Mouse (Mus musculus): ENCODE measurements around the gene Crnkl1. TPM values are rescaled to one million over a fixed set of nuclear protein-coding genes. Genes with fewer than 3 reads are reported as not detected.
A peak's percentile ranks its signal among the peaks of the same experiment; 100 is the strongest.

Crnkl1 gene
- 20.2 and 30.9 TPM in 2 replicates for polyA plus RNA-seq (2012; rRNA removed)

DNA sequence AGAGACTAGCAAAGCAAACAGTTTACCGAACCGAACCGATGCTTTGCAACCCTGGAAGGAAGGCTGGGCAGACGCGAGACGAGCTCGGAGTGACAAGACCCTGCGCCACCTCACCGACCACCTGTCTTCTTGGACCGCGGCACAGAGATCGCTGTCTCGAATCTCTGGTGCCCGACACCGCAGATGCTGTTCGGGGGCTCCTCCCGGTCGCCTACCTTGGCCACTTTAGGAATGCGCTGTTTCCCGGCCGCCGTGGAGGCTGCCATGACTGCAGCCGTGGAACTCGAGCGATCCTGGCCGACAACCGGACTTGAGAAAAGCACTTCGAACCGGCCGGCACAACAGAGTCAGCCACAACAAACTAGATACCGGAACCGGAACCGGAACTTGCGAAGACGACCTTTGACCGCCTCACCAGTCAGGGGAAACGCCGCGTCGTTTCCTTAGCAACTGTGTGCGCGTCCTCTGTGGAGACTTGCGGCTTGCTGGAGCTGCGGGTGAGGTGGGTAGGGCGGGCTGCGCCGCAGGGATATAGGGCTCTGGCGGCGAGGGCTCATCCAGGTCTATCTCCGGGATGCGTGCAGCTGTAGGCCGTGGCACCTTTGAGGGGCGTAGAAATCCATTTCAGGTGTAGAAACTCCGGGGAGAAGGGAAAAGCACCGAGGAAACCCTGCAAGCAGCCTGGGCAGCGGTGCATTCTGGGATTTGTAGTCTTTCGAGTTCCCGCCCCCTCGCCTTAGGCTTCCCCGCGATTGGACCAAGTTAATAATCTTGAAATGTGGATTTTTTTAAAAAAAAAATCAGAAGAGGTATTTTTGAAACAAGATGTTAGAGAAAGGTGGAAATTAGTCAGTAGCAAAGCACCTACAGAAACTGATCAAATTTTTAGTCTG is at the start of gene Crnkl1, which contains the start of gene Cfap61:
Gene Crnkl1 (minus strand): TSS at position 676 of the 893 bp plus-strand sequence.
Gene Cfap61 (plus strand): TSS at position 446 of the 893 bp plus-strand sequence.
- no peak within 1 kb of the TSS for H3K27ac ChIP-seq (ENCODE audit: control insufficient read depth, insufficient read depth, low read length)

DNA sequence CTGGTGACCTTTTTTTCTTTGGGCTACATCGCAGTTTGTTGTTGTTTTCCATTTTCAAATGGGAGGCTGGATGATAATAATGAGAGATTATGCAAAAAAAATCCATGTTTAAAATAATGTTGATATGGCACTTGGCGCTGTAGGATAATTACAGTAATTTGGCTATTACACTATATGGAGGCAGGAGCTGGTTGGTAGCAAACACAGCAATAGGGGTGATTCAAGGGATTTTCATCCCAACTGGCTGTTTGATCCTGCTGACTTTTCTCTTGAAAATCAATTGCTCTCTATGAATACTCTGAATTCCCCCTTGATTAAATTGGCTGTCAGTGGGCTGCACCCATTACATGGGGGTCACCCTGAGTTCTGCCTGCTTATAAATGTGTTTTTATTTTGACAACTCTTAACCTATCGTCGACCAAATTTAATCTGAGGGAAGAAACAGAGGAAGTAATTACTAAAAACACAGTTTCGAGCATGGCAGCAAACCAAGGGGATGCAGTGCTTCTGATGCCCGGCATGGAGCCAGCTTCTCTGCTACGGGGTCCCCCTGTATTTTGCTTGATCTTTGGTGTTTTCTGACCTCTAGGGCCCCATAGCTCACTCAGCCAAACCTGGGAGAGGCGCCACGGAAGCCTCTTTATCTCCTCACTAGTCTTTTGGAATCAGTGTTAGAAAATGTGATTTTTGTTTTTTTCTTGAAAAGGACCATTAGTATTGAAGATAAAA is 47.7 kb upstream of the Crnkl1 start:
- Histone ChIP-seq H3K36me3 (ENCODE audit: control insufficient read depth, insufficient read depth, low read length) (no peaks in the 10 kb centered on the region), H3K4me1 (replicated peaks; ENCODE audit: control insufficient read depth, insufficient read depth, low read length) (no peaks in the 10 kb centered on the region), H3K27me3 (ENCODE audit: control insufficient read depth, insufficient read depth, low read length) (no peaks in the 10 kb centered on the region), H3K27ac (ENCODE audit: control insufficient read depth, insufficient read depth, low read length) (no peak overlapping the region), H3K4me3 (ENCODE audit: control insufficient read depth, insufficient read depth, low read length) (no peak overlapping the region)
- WGBS, result 87% methylated on average over 9 of the region's 9 CpGs
- TF ChIP-seq POLR2A (IDR thresholded peaks at IDR 0.05; ENCODE audit: control insufficient read depth, extremely low read depth, insufficient read depth, low read length, poor library complexity) (no peak), CTCF (IDR thresholded peaks at IDR 0.05; ENCODE audit: borderline replicate concordance, control insufficient read depth, extremely low read depth, insufficient read depth, low read length, poor library complexity) (no peak)
- DNase-seq, result no peak

More for the DNA sequence above, at the start of gene Crnkl1, which contains the start of gene Cfap61:
- peak; percentile 91 for DNase-seq
- Histone ChIP-seq H3K27me3 (ENCODE audit: control insufficient read depth, insufficient read depth, low read length) (0 out of 2 replicates have a peak, but pooled peaks cover 2% of the 10 kb centered on the region), H3K4me1 (replicated peaks; ENCODE audit: control insufficient read depth, insufficient read depth, low read length) (peaks cover 3% of the 10 kb centered on the region), H3K36me3 (ENCODE audit: control insufficient read depth, insufficient read depth, low read length) (peaks cover 29% of the 10 kb centered on the region), H3K4me3 (ENCODE audit: control insufficient read depth, insufficient read depth, low read length) (peak within 1 kb of the TSS; percentile 91)
- TF ChIP-seq CTCF (IDR thresholded peaks at IDR 0.05; ENCODE audit: borderline replicate concordance, control insufficient read depth, extremely low read depth, insufficient read depth, low read length, poor library complexity), result peak; percentile 36; the same call in 1 of the 2 replicates
- peak; percentile 51; the same call in 1 of the 2 replicates for TF ChIP-seq POLR2A (IDR thresholded peaks at IDR 0.05; ENCODE audit: control insufficient read depth, extremely low read depth, insufficient read depth, low read length, poor library complexity)
- under 1% methylated on average over 61 of the region's 61 CpGs for WGBS

DNA sequence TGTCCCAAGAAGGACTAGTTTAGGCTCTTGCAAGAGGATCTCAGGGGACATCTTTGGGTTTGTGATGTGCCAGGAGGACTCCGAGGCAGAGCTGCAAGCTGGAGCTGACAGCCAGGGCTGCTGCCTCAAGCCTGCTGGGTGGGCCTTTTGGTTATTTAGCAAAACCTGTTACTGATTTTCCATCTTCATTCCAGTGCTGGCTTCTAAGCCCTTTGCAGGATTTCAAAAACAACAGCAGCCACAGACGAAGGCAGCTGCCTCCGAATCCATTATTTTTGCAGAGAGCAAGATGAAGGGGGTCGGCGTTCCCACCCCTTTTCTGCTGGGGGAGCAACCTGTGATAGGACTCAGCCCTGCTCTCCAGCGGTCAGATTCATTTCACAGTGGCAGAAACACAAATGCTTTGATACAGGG is 46.9 kb upstream of the Crnkl1 start:
- no peak overlapping the region for H3K4me3 ChIP-seq (ENCODE audit: control insufficient read depth, insufficient read depth, low read length)
- no peaks in the 10 kb centered on the region for H3K27me3 ChIP-seq (ENCODE audit: control insufficient read depth, insufficient read depth, low read length)
- no peak overlapping the region for H3K27ac ChIP-seq (ENCODE audit: control insufficient read depth, insufficient read depth, low read length)
- no peaks in the 10 kb centered on the region for H3K4me1 ChIP-seq (replicated peaks; ENCODE audit: control insufficient read depth, insufficient read depth, low read length)
- 96% methylated on average over 6 of the region's 6 CpGs for WGBS
- DNase-seq, result no peak
- no peak for TF ChIP-seq CTCF (IDR thresholded peaks at IDR 0.05; ENCODE audit: borderline replicate concordance, control insufficient read depth, extremely low read depth, insufficient read depth, low read length, poor library complexity)
- no peak for TF ChIP-seq POLR2A (IDR thresholded peaks at IDR 0.05; ENCODE audit: control insufficient read depth, extremely low read depth, insufficient read depth, low read length, poor library complexity)
- no peaks in the 10 kb centered on the region for H3K36me3 ChIP-seq (ENCODE audit: control insufficient read depth, insufficient read depth, low read length)

DNA sequence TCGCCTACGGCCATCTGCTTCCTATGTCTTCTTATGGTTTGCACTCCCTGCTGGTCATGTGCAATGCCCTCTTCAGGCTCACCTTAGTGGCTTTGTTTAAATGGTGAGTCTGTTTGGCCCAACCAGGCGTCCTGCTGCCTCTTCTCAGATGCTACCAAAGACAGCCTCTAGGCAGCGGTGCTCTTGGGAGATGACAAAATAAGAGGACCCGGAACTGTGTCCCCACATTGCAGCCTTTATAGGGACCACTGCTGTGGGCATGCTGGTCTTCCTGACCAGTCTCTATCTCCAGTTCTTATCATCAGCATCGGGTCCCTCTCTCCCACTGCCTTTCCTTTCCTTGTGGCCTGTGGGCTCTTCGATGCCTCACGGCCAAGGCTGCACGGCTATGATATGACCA is 46.1 kb upstream of the Crnkl1 start:
- 93% methylated on average over 9 of the region's 9 CpGs for WGBS

DNA sequence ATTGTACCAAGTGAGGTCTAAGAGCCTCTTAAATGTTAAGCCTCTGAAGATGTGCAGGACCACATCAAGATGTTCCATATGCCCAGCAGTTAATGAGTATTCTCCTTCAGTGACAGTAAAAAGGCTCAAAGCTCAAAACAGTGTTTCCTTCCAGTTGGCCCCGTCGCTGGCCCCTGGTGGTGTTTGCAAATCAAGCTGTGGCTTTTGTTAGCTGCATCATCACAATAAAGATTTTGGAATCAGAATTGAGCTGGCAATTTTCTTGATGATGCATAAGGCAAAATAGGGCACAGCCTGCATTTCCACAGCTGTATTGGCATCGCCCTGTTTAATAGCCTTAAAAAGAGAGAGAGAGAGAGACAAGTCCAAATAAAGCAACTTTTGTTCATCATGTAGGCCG is 44.8 kb upstream of the Crnkl1 start:
- H3K27ac ChIP-seq (ENCODE audit: control insufficient read depth, insufficient read depth, low read length), result no peak overlapping the region
- H3K36me3 ChIP-seq (ENCODE audit: control insufficient read depth, insufficient read depth, low read length), result no peaks in the 10 kb centered on the region
- no peaks in the 10 kb centered on the region for H3K4me1 ChIP-seq (replicated peaks; ENCODE audit: control insufficient read depth, insufficient read depth, low read length)
- 96% methylated on average over 4 of the region's 4 CpGs for WGBS
- no peak for DNase-seq
- TF ChIP-seq POLR2A (IDR thresholded peaks at IDR 0.05; ENCODE audit: control insufficient read depth, extremely low read depth, insufficient read depth, low read length, poor library complexity) (no peak), CTCF (IDR thresholded peaks at IDR 0.05; ENCODE audit: borderline replicate concordance, control insufficient read depth, extremely low read depth, insufficient read depth, low read length, poor library complexity) (no peak)
- H3K4me3 ChIP-seq (ENCODE audit: control insufficient read depth, insufficient read depth, low read length), result no peak overlapping the region
- H3K27me3 ChIP-seq (ENCODE audit: control insufficient read depth, insufficient read depth, low read length), result no peaks in the 10 kb centered on the region

More for the DNA sequence above, 46.1 kb upstream of the Crnkl1 start:
- TF ChIP-seq POLR2A (IDR thresholded peaks at IDR 0.05; ENCODE audit: control insufficient read depth, extremely low read depth, insufficient read depth, low read length, poor library complexity) (no peak), CTCF (IDR thresholded peaks at IDR 0.05; ENCODE audit: borderline replicate concordance, control insufficient read depth, extremely low read depth, insufficient read depth, low read length, poor library complexity) (no peak)
- no peak for DNase-seq
- Histone ChIP-seq H3K36me3 (ENCODE audit: control insufficient read depth, insufficient read depth, low read length) (no peaks in the 10 kb centered on the region), H3K27me3 (ENCODE audit: control insufficient read depth, insufficient read depth, low read length) (no peaks in the 10 kb centered on the region), H3K4me3 (ENCODE audit: control insufficient read depth, insufficient read depth, low read length) (no peak overlapping the region), H3K27ac (ENCODE audit: control insufficient read depth, insufficient read depth, low read length) (no peak overlapping the region), H3K4me1 (replicated peaks; ENCODE audit: control insufficient read depth, insufficient read depth, low read length) (no peaks in the 10 kb centered on the region)

DNA sequence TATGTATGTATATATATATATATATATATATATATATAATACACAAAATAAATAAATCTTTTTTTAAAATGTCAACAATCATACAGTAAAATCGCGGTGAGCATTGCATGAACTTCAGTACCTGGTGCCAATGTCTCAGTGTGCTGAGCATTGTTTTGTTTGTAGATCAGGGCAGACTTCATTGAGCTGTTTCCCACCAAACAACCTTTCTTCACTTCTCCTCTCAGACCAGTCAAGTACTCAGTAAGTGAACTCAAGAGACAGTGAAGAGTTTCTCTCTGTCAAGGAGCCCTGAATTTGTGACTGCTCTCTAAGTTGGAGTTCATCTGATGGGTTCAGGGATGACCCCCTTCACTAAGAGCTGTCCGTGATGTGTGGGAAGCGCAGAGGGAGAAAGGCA is 37.8 kb upstream of the Crnkl1 start:
- Histone ChIP-seq H3K4me3 (ENCODE audit: control insufficient read depth, insufficient read depth, low read length) (no peak overlapping the region), H3K27me3 (ENCODE audit: control insufficient read depth, insufficient read depth, low read length) (no peaks in the 10 kb centered on the region), H3K36me3 (ENCODE audit: control insufficient read depth, insufficient read depth, low read length) (no peaks in the 10 kb centered on the region), H3K4me1 (replicated peaks; ENCODE audit: control insufficient read depth, insufficient read depth, low read length) (no peaks in the 10 kb centered on the region), H3K27ac (ENCODE audit: control insufficient read depth, insufficient read depth, low read length) (no peak overlapping the region)
- TF ChIP-seq CTCF (IDR thresholded peaks at IDR 0.05; ENCODE audit: borderline replicate concordance, control insufficient read depth, extremely low read depth, insufficient read depth, low read length, poor library complexity), result no peak
- no peak for TF ChIP-seq POLR2A (IDR thresholded peaks at IDR 0.05; ENCODE audit: control insufficient read depth, extremely low read depth, insufficient read depth, low read length, poor library complexity)
- DNase-seq, result no peak
- WGBS, result 92% methylated on average over 4 of the region's 4 CpGs

All from thymus, adult 2 months (tissue).